Mouse (Mus musculus) megakaryocyte-erythroid progenitor cell, adult 5-6 weeks (primary cell): ENCODE measurements around the gene Fam114a2. TPM values are rescaled to one million over a fixed set of nuclear protein-coding genes. Genes with fewer than 3 reads are reported as not detected.
"Not testable (repeated sequence)": the region's sequence is repeated elsewhere in the genome, so short reads cannot be mapped to it uniquely, and the experiment has no call there.

Experiments used
- ATAC-seq: replicated peaks from 2 replicates; pipeline ENCODE4 v1.8.0; 2016; ENCODE audit warnings: mild to moderate bottlenecking, inconsistent platforms; ENCODE audit not compliant: severe bottlenecking, poor library complexity, low FRiP score, low TSS enrichment
- total RNA-seq, 2 experiments: library from RNA; stranded (forward) in 1 of 2; stranded (reverse) in 1 of 2; fragments of 200-1000, 215-1000 nt in 1 of 2; fragments of >200 nt in 1 of 2; fragmentation: Nextera tagmentation in 1 of 2; gene quantifications; 2 replicates each; pipeline ENCODE4 v1.2.3; 2014 to 2017

The Fam114a2 gene
- total RNA-seq (2014; fragmentation: Nextera tagmentation), result 28.1 and 30.7 TPM in 2 replicates
- 37.5 and 39.0 TPM in 2 replicates for total RNA-seq (2017)

GRCm38 (mm10) chr11:57518091-57518750, at the start of gene Fam114a2, which contains the start of gene Mfap3:
Fam114a2 (minus strand) TSS chr11:57518617.
Mfap3 (plus strand) TSS chr11:57518664.
- ATAC-seq, result peak; percentile 93

GRCm38 (mm10) chr11:57566091-57567035, 47.9 kb upstream of the Fam114a2 start:
- ATAC-seq, result no peak

- no peak for ATAC-seq
These were observed 46.1 kb upstream of the Fam114a2 start for GRCm38 (mm10) chr11:57564564-57564963.

GRCm38 (mm10) chr11:57557936-57558335, 39.5 kb upstream of the Fam114a2 start:
- not testable (repeated sequence) for ATAC-seq

- no peak for ATAC-seq
These were observed 34.8 kb upstream of the Fam114a2 start for GRCm38 (mm10) chr11:57553015-57553780.

- no peak for ATAC-seq
These were observed 32.6 kb upstream of the Fam114a2 start for GRCm38 (mm10) chr11:57551016-57551415.

GRCm38 (mm10) chr11:57550230-57550629, 31.8 kb upstream of the Fam114a2 start:
- ATAC-seq, result 0 out of 2 replicates have a peak, but pooled peaks have one; percentile 39

- ATAC-seq, result peak; percentile 67; the same call in 1 of the 2 replicates
These were observed 30.5 kb upstream of the Fam114a2 start for GRCm38 (mm10) chr11:57548618-57549550.

- ATAC-seq, result no peak
These were observed 22.3 kb upstream of the Fam114a2 start for GRCm38 (mm10) chr11:57540681-57541080.

- ATAC-seq, result no peak
These were observed 21.5 kb upstream of the Fam114a2 start for GRCm38 (mm10) chr11:57539841-57540418.

- no peak for ATAC-seq
These were observed 17.5 kb upstream of the Fam114a2 start for GRCm38 (mm10) chr11:57535912-57536311.

- no peak for ATAC-seq
These were observed 13.9 kb upstream of the Fam114a2 start for GRCm38 (mm10) chr11:57532306-57532705.

- ATAC-seq, result no peak
These were observed 13.0 kb upstream of the Fam114a2 start for GRCm38 (mm10) chr11:57531300-57531950.

GRCm38 (mm10) chr11:57529111-57529510, 10.7 kb upstream of the Fam114a2 start:
- no peak for ATAC-seq

GRCm38 (mm10) chr11:57527506-57527905, 9.1 kb upstream of the Fam114a2 start:
- no peak for ATAC-seq

- no peak for ATAC-seq
These were observed 7.5 kb upstream of the Fam114a2 start for GRCm38 (mm10) chr11:57525900-57526299.

GRCm38 (mm10) chr11:57524597-57524996, 6.2 kb upstream of the Fam114a2 start:
- no peak for ATAC-seq

- no peak for ATAC-seq
These were observed 5.0 kb upstream of the Fam114a2 start for GRCm38 (mm10) chr11:57523418-57523817.
